Mouse (Mus musculus): ENCODE measurements around the gene Clcn2. TPM values are rescaled to one million over a fixed set of nuclear protein-coding genes. Genes with fewer than 3 reads are reported as not detected.

Gene Clcn2
- total and polyA plus RNA-seq, 3 experiments: 5.4 to 9.4 TPM; not detected in 1

- TF ChIP-seq POLR2AphosphoS5 (IDR thresholded peaks at IDR 0.05; ENCODE audit: borderline replicate concordance, low read depth, low read length) (no peak), UBTF (IDR thresholded peaks at IDR 0.05; ENCODE audit: borderline replicate concordance, insufficient read depth, low read depth, low read length) (no peak), ZKSCAN1 (IDR thresholded peaks at IDR 0.05; ENCODE audit: low read depth, low read length) (no peak), CTCF (IDR thresholded peaks at IDR 0.05 in 2 of 3, conservative IDR thresholded peaks at IDR 0.05 in 1 of 3; ENCODE audit: control insufficient read depth in 1 of 3, insufficient read depth in 1 of 3, low read depth in 2 of 3, low read length in 3 of 3, poor library complexity in 1 of 3, severe bottlenecking in 1 of 3) (no peak), MXI1 (IDR thresholded peaks at IDR 0.05; ENCODE audit: low read depth, low read length) (no peak)
- Histone ChIP-seq H3K27ac (ENCODE audit: control insufficient read depth, low read depth, low read length) (no peak overlapping the region), H3K9me3 (replicated peaks; ENCODE audit: insufficient read depth, low read length) (no peaks in the 10 kb centered on the region), H3K4me1 (ENCODE audit: control insufficient read depth in 1 of 2, insufficient read depth in 2 of 2, low read length in 2 of 2) (no peaks in the 10 kb centered on the region), H3K79me2 (ENCODE audit: control insufficient read depth, insufficient read depth, low read length, poor library complexity) (no peaks in the 10 kb centered on the region), H3K4me3 (ENCODE audit: control insufficient read depth in 1 of 2, insufficient read depth in 1 of 2, low read depth in 2 of 2, low read length in 2 of 2) (no peak overlapping the region), H3K27me3 (ENCODE audit: control insufficient read depth in 1 of 2, insufficient read depth in 2 of 2, low read length in 2 of 2) (no peaks in the 10 kb centered on the region), H3K9ac (ENCODE audit: control insufficient read depth, low read depth, low read length, poor library complexity, severe bottlenecking) (no peak overlapping the region), H3K36me3 (ENCODE audit: control insufficient read depth in 1 of 2, insufficient read depth in 2 of 2, low read length in 2 of 2) (no peaks in the 10 kb centered on the region; a peak in 1 of 4 replicates)
- DNase-seq (ENCODE audit: low read depth, low spot score): no peak
These were observed 21.8 kb downstream of the Clcn2 start for GRCm38 (mm10) chr16:20695622-20696323.

DNA sequence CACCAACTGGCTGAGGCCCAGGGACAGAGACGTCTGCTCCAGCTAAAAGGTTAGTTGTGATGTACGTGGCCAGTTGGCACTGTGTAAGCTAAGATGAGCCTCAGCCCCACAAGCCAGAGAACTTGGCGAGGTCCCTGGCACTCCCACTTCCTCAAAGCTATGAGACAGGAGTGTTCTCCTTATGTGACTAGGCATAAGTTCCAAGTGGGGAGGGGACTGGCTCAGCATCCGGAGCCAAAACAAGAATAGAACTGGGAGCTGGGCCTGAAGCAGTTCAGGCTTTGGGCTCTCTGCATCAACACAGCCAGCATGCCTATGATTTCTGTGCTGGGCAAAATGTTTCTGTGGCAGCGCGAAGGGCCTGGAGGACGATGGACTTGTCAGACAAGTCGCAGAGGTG is 22.8 kb downstream of the Clcn2 start:
- H3K9ac ChIP-seq (ENCODE audit: control insufficient read depth, low read depth, low read length, poor library complexity, severe bottlenecking): no peak overlapping the region
- no peak overlapping the region for H3K27ac ChIP-seq (ENCODE audit: control insufficient read depth, low read depth, low read length)
- H3K9me3 ChIP-seq (replicated peaks; ENCODE audit: insufficient read depth, low read length): no peaks in the 10 kb centered on the region
- no peaks in the 10 kb centered on the region for H3K79me2 ChIP-seq (ENCODE audit: control insufficient read depth, insufficient read depth, low read length, poor library complexity)
- no peaks in the 10 kb centered on the region for H3K27me3 ChIP-seq (ENCODE audit: control insufficient read depth in 1 of 2, insufficient read depth in 2 of 2, low read length in 2 of 2)
- peak; percentile 40 for DNase-seq (ENCODE audit: low read depth, low spot score)
- no peak overlapping the region for H3K4me3 ChIP-seq (ENCODE audit: control insufficient read depth in 1 of 2, insufficient read depth in 1 of 2, low read depth in 2 of 2, low read length in 2 of 2)
- H3K4me1 ChIP-seq (ENCODE audit: control insufficient read depth in 1 of 2, insufficient read depth in 2 of 2, low read length in 2 of 2): no peaks in the 10 kb centered on the region
- TF ChIP-seq TCF12 (IDR thresholded peaks at IDR 0.05; ENCODE audit: low read depth, low read length): no peak
- TF ChIP-seq TBP (IDR thresholded peaks at IDR 0.05; ENCODE audit: low read depth, low read length): no peak
- no peak for TF ChIP-seq GATA1 (IDR thresholded peaks at IDR 0.05; ENCODE audit: low read depth, low read length)
- no peak for TF ChIP-seq MYC (IDR thresholded peaks at IDR 0.05; ENCODE audit: low read depth, low read length)
- no peak for TF ChIP-seq ETS1 (IDR thresholded peaks at IDR 0.05; ENCODE audit: low read depth, low read length)
- TF ChIP-seq TAL1 (IDR thresholded peaks at IDR 0.05; ENCODE audit: low read length): no peak
- no peak for TF ChIP-seq ZKSCAN1 (IDR thresholded peaks at IDR 0.05; ENCODE audit: low read depth, low read length)
- no peak for TF ChIP-seq GABPA (IDR thresholded peaks at IDR 0.05; ENCODE audit: low read depth, low read length)
- no peak for TF ChIP-seq POLR2AphosphoS2 (IDR thresholded peaks at IDR 0.05; ENCODE audit: low read length)
- TF ChIP-seq MEF2A (IDR thresholded peaks at IDR 0.05; ENCODE audit: extremely low read depth, insufficient replicate concordance, low read depth, low read length, poor library complexity, severe bottlenecking): no peak
- no peak for TF ChIP-seq NELFE (IDR thresholded peaks at IDR 0.05; ENCODE audit: low read depth, low read length)
- H3K36me3 ChIP-seq (ENCODE audit: control insufficient read depth in 1 of 2, insufficient read depth in 2 of 2, low read length in 2 of 2): peaks cover 2 to 6% of the 10 kb centered on the region in 2 experiments; a peak in 3 of 4 replicates

Measured in MEL (cell line).